Mouse (Mus musculus) heart, postnatal 10 days (tissue): ENCODE measurements around the gene Ccdc187. TPM values are rescaled to one million over a fixed set of nuclear protein-coding genes. Genes with fewer than 3 reads are reported as not detected.

ENCODE experiments used
- DNase-seq, 2 experiments: peaks; one replicate each; pipeline ENCODE4 v3.0.0; 2021
- intact Hi-C: fragments of 180-260 bp; cut with DNase I; formaldehyde crosslinking; loops from one replicate; pipeline ENCODE4 v1.15.1; 2025
- total RNA-seq, 2 experiments: library from RNA; stranded (reverse); gene quantifications; 2 replicates each; pipeline ENCODE4 v1.2.3; 2021

The Ccdc187 gene
- total RNA-seq, 2 experiments from 2014 or later, result 0.05 to 0.22 TPM

DNA sequence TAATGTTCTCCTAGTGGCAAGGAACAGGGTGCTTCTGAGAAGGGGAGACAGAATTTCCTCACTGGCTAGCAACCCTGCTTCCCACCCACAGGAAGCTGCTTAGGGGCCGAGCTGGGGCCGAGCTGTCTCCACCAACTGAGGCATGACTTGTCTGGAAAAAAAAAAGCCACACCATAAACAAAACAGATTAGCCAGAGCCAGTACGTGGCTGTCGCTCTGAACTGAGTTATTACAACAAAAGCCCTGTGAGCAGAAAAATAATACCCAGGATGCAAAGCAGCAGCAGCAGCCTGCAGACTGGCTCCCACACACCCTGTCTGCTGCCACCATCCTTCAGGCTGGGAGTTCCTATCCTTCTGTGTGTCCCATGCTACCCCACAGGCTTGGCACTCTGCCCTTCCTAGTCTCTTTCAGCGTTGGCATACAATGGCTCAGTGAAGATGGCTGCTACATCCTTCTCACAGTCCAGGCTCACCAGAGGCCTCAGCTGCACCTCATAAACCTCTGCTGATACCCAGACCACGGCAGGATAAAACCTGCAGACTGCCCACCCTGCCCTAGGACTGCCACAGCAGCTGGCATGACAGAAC lies 2.3 kb upstream of the Ccdc187 start:
- no peak for DNase-seq
- intact Hi-C loops, result no loop called here

DNA sequence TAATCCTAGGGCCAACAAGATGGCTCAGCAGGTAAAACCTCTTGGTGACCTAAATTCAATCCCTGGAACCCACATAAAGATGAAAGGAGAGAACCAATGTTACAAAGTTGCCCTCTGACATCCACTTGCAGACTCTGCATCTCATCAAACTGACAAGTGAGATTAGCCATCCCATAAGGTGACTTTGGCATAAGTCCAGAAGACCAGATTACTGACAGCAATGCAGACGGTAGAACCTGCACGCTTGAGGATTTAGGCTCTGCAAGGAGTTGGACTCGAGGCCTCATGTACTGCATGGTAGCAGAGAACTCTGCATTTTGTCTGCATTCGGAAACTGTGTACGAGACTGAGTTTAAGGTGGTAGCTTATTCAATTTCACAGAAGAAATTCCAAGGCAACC lies 4.2 kb downstream of the Ccdc187 start:
- no peak for DNase-seq
- intact Hi-C loops, result no loop called here

DNA sequence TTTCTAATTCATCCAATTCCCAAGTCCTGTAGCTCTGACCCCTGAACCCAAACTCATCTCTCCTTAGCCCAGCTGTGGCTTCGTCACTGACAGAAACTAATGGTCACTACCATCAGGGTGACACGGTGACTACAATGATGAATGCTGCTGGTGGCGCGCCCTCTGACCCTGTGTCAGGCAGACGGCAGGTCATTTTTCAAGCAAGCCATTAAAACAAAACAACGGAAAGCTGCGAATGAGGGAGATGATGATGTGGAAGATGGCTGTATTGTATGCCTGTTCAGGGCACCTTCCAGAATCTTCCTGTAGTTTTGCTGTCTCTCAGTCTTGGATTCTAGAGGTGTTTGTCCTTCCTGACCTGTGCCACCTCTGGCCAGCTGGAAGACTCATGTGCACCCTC lies 8.0 kb downstream of the Ccdc187 start:
- DNase-seq, result no peak
- intact Hi-C loops, result no loop called here

DNA sequence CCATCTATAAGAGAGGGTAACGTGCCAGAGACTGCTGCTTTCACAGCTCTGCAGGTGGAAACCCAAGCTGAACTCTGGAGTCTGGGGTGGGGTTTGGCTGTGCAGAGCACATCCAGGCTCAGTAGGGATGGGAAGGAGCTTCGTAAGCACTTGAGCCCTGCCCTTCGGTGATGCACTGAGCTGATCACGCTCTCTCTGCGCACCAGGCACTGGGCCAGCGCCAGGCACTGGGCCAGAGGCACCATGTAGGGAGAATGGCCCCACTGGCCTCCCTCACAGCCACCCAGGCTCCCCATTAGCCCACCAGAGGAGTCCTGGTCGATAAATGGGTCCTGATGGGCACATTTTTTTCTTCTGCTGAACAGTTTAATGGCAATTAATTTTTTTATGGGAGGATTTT lies 8.6 kb downstream of the Ccdc187 start:
- peak; percentile 45 to 56 for DNase-seq
- intact Hi-C loops, result no loop called here

- intact Hi-C loops, result no loop called here
- no peak for DNase-seq
Measured at GRCm38 (mm10) chr2:26280594-26280993, 13.8 kb downstream of the Ccdc187 start.

- no peak for DNase-seq
- intact Hi-C loops, result loop anchor here (10.0 kb wide), 2 partner anchors 225 to 445 kb away; no protein-coding TSS in a partner anchor
Measured at GRCm38 (mm10) chr2:26279712-26280111, 14.6 kb downstream of the Ccdc187 start.

DNA sequence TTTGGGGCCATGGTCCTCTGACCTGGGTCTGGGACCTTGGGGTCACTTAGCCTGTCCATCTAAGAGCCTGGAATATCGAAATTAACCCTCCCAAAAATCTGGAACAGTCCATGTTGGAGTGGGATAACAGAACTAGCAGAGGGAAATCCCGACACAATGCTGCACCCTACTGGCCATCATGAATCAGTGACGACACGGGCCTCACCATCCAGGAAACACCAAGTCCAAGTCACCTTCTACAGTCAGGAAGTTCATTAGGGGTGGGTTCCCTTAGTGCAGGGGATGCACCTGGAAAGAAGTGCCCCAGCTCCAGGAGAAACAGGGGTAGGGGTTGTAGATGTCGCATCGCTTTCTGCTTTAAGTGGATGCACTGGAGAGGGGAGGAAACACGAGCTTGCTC lies 20.7 kb downstream of the Ccdc187 start:
- peak; percentile 71 to 84 for DNase-seq

DNA sequence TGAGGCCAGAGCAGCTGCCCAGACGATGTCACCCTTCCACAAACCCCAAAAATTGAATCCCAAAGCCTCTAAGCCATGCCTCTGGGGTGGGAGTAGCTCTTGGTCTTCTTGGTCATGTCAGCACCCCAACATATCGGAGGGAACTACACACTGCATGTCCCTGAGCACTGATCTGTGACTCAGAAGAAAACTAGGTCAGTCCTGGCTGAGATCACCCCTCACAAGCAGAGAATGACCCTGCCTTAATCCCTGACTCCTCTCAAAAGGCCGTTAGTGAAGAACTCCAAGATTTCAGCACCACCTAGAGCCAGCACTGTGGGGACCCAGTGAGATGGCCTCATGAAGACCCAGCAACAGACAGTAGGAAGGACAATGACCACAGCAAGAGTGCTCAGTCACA lies 26.1 kb downstream of the Ccdc187 start:
- no peak for DNase-seq
- intact Hi-C loops, result no loop called here

More for the DNA sequence above, 20.7 kb downstream of the Ccdc187 start:
- intact Hi-C loops, result loop anchor here (1.0 to 10.0 kb wide), 5 partner anchors 45 to 439 kb away; no protein-coding TSS in a partner anchor

- DNase-seq, result no peak
- intact Hi-C loops, result no loop called here
Measured at GRCm38 (mm10) chr2:26266066-26266742, 28.2 kb downstream of the Ccdc187 start.

DNA sequence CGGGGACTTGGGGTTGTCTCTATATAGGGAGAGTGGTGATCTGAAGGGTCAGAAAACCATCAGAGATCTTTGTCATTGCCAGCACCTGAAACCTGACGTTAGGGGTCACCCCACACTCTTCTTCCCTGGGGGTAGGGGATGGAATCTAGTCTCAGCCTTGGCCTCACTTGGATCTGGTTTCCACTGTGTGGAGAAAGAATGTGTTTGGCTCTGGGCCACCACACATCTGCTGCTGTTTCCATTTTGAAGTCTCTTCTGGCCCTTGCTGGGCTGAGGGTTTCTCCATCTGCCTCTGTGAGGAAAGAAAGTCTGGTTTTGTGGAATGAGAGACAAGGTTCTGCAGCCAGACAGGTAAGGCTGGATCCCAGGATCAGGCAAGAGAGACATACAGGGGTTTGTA lies 29.3 kb downstream of the Ccdc187 start:
- peak; percentile 35 to 38 for DNase-seq
- intact Hi-C loops, result no loop called here

DNA sequence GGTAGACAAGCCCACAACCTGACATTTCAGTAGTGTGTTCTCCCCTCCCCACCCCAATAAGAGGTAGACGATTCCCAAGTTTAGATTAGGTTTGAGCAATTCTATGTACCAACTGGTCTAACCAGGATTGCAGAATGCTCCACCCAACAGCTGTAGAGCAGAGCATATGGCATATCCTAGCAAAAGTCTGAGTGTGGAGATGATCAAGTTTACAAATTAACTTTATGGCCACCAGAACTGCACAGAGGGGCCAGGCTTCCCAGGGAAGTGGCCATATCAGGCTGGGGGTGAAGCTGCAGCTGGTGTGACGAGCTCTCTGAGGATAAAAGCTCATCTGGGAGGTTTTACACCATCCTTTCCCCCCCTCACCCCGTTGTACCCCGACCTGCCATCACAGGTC lies 29.7 kb downstream of the Ccdc187 start:
- DNase-seq, result no peak
- intact Hi-C loops, result no loop called here

- no peak for DNase-seq
- intact Hi-C loops, result no loop called here
Measured at GRCm38 (mm10) chr2:26257315-26258096, 36.9 kb downstream of the Ccdc187 start.

- DNase-seq, result no peak
- intact Hi-C loops, result no loop called here
Measured at GRCm38 (mm10) chr2:26254816-26255215, 39.5 kb downstream of the Ccdc187 start.

DNA sequence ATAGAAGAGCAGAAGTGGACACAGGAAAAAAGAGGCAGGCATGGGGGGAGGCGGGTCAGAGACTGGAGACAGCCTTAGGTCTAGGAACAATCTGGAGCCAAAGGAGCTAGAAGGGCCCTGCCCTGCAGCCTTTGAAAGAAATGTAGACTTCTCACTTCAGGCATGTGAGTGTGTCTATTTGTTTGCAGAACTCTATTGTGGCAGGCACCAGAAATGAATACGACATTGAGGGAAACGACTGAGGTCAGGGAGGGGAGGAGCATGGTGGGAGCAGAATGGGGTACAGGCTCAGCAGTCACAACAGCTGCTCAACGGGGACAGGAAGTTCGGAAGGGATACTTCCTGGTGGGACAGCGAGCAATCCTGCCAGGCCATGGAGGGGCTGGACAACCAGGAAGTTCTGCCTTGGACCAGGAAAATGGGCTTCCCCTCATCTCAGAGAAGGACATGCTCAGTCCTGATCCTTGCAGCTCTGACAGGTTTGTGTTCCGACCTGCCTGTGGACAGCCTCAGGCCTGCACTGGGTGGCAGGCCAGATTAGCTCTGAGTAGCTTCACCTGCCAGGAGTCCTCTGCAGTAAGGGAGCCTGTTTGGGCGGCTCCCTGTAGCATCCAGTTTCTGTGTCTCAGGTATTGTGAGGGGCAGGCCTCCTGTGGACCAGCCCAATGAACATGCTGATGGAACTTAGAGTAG lies 41.7 kb downstream of the Ccdc187 start:
- intact Hi-C loops, result no loop called here
- no peak for DNase-seq

DNA sequence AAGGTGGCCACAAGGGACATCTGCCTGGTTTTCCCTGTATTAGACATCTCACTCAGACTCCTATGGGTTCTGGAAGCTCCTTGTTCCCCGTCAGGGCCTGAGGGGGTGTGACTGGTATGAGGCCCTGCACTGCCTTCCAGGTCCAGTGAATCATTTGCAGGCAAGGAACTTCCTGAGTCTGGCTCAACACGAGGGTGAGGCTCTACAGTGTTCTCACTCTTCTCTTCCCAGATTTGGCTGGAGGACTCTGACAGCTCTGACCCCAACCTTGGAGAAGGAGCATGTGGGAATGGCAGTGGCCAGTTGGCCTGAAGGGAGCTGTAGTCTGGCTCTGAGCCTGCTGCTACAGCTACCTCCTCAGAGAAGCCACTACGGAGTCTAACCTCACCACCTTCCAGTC lies 46.8 kb downstream of the Ccdc187 start:
- peak; percentile 31 to 41 for DNase-seq
- intact Hi-C loops, result no loop called here

DNA sequence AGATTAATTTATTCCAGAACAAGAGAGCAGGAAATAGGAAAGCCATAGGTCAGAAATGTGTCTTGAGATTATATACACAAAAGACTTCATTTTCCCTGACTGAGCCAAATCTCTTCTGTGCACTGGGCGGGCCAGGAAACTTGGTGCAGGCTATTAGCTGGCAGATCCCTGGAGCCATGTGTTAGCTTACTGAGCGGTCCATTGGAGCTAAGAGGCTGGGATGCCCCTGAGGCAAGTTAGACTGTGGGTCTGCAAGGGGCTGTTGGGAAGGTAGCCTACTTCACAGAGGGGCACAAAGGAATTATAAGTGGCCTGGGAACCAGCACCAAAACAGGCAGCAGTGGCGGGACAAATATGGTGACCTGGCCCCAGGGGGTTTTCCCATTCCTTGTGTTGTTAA lies 53.5 kb downstream of the Ccdc187 start:
- intact Hi-C loops, result no loop called here
- no peak for DNase-seq

- DNase-seq, result no peak
- intact Hi-C loops, result no loop called here
Measured at GRCm38 (mm10) chr2:26240330-26240729, 54.0 kb downstream of the Ccdc187 start.

GRCm38 (mm10) chr2:26237290-26237782 lies 57.0 kb downstream of the Ccdc187 start, which contains the start of gene Qsox2:
Qsox2 (minus strand) TSS chr2:26237525.
- peak; percentile 93 to 95 for DNase-seq
- intact Hi-C loops, result no loop called here

- no peak for DNase-seq
- intact Hi-C loops, result no loop called here
Measured at GRCm38 (mm10) chr2:26236681-26237289, 57.6 kb downstream of the Ccdc187 start.

- DNase-seq, result peak; percentile 27 to 64
- intact Hi-C loops, result no loop called here
Measured at GRCm38 (mm10) chr2:26234771-26235170, 59.6 kb downstream of the Ccdc187 start.
